Mouse (Mus musculus) lung, postnatal 0 days (tissue): ENCODE data around the gene Gpr152. TPM values are rescaled to one million over a fixed set of nuclear protein-coding genes. Genes with fewer than 3 reads are reported as not detected.
A peak's percentile ranks its signal among the peaks of the same experiment; 100 is the strongest.

ENCODE experiments used
- ATAC-seq: fragments of 200-750 bp; cut with Nextera tagmentation; 2 replicates; pipeline ENCODE4 v1.8.0; 2017; ENCODE audit warnings: moderate library complexity
- DNase-seq: peaks from one replicate; pipeline ENCODE4 v3.0.0-alpha.2; 2016; ENCODE audit warnings: low spot score
- H3K27ac ChIP-seq: fragments of 300-500 bp; sonication (generic); 2 replicates; pipeline ENCODE4 v1.5.1; 2014; ENCODE audit warnings: antibody characterized with exemption, mild to moderate bottlenecking, low read length, mixed read lengths
- H3K27me3 ChIP-seq: fragments of 300-500 bp; sonication (generic); replicated peaks from 2 replicates; pipeline ENCODE4 v1.6.1; 2014; ENCODE audit warnings: low read length, mixed read lengths; ENCODE audit not compliant: insufficient read depth
- H3K36me3 ChIP-seq: fragments of 300-500 bp; sonication (generic); 2 replicates; pipeline ENCODE4 v1.6.1; 2014; ENCODE audit warnings: low read length, mixed read lengths; ENCODE audit not compliant: insufficient read depth
- H3K4me1 ChIP-seq: fragments of 300-500 bp; sonication (generic); 2 replicates; pipeline ENCODE4 v1.6.1; 2014; ENCODE audit warnings: antibody characterized with exemption, low read depth, low read length, mixed read lengths; ENCODE audit not compliant: insufficient read depth
- H3K4me2 ChIP-seq: fragments of 300-500 bp; sonication (generic); replicated peaks from 2 replicates; pipeline ENCODE4 v1.6.1; 2014; ENCODE audit warnings: low read depth, mild to moderate bottlenecking, low read length, moderate library complexity, mixed read lengths
- H3K4me3 ChIP-seq: fragments of 300-500 bp; sonication (generic); 2 replicates; pipeline ENCODE4 v1.5.1; 2014; ENCODE audit warnings: low read depth, low read length
- H3K9ac ChIP-seq: fragments of 300-500 bp; sonication (generic); replicated peaks from 2 replicates; pipeline ENCODE4 v1.6.1; 2014; ENCODE audit warnings: low read depth, mild to moderate bottlenecking
- H3K9me3 ChIP-seq: fragments of 300-500 bp; sonication (generic); 2 replicates; pipeline ENCODE4 v1.6.1; 2016; ENCODE audit warnings: low read length, mixed read lengths
- CTCF ChIP-seq: IDR thresholded peaks from 2 replicates; pipeline ENCODE4 v1.5.1; 2016; ENCODE audit warnings: antibody characterized with exemption, mild to moderate bottlenecking
- EP300 ChIP-seq: IDR thresholded peaks from 2 replicates; pipeline ENCODE4 v1.6.1; 2016; ENCODE audit warnings: antibody characterized with exemption, mild to moderate bottlenecking, control low read depth
- WGBS: fragments of 180-500 bp; shearing (Covaris S2); extraction: QIAGEN DNeasy Blood & Tissue Kit; methylation state at CpG from one replicate; pipeline ENCODE4 v1.1.7; 2014; 5-methylcytosine and 5-hydroxymethylcytosine counted together
- polyA plus RNA-seq: library from polyadenylated mRNA; unstranded; fragments of >200 nt; fragmentation: Nextera tagmentation; extraction: Ambion mirVana; gene quantifications from 2 replicates; pipeline ENCODE4 v1.2.1, GENCODE M21; 2015

The Gpr152 gene
- polyA plus RNA-seq, 1 experiment from 2014 or later: not detected

DNA sequence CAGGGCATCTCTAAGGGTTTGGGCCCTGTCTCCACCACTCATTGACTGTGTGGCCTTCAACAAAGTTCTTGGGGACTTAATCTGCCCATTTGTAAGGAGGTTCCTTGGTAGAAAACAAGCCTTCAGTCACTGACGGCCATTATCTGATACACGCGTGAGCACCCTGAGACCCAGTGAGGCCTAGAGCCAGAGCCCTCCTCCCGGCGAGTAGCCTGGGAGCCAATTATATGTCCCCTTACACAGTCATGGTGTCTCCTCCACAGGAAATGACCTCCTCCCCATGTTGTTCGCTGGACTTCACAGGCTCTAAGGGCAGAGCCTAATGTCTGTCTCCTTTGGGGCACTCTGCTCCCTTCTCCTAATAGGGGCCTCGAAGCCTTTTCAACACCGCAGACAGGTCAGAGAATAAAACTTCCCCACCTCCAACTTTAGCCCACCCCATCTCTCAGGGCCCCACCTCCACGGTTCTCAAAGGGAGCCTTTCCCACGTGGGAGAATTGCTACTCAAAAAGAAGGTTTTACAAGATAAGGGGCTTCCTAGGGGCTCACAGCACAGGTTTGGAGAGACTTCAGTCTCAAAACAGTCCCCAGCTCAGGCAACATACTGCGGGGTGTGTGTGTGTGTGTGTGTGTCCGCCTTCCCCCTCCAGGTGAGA, 6.9 kb downstream of the Gpr152 start:
- no peaks in the 10 kb centered on the region for H3K27me3 ChIP-seq
- no peaks in the 10 kb centered on the region; the same call in 1 of the 2 replicates for H3K36me3 ChIP-seq
- H3K27ac ChIP-seq: 0 out of 2 replicates have a peak overlapping the region, but pooled peaks have one; percentile 69
- no peak overlapping the region for H3K4me3 ChIP-seq
- no peak overlapping the region for H3K4me2 ChIP-seq
- 62% methylated on average over 12 of the region's 12 CpGs for WGBS
- no peak overlapping the region for H3K9ac ChIP-seq
- DNase-seq: no peak
- H3K4me1 ChIP-seq: peaks cover 12% of the 10 kb centered on the region; the same call in 1 of the 2 replicates
- ATAC-seq: no peak
- H3K9me3 ChIP-seq: no peaks in the 10 kb centered on the region
- TF ChIP-seq EP300 (no peak), CTCF (no peak)

DNA sequence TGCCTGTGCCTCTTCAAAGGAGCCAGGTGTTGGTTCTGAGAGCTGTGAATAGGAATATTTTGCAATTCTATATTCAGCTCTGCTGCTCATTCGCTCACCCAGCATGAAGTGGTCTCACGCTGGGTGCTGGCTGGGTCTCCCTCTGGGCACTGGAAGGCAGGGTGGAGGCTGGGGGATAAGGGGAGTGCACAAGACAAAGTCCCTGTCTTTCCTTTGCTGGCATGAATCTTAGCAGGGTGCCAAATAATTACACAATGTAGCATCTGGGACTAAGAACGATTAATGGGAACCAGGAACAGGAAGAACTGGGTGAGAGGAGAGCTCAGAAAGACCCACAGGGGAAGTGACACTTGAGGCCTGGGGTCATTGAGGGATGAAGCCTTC, 7.4 kb downstream of the Gpr152 start:
- 41% methylated on average over 3 of the region's 3 CpGs for WGBS
- no peak overlapping the region for H3K4me3 ChIP-seq
- H3K4me2 ChIP-seq: no peak overlapping the region
- H3K27me3 ChIP-seq: no peaks in the 10 kb centered on the region
- H3K9me3 ChIP-seq: no peaks in the 10 kb centered on the region
- peak overlapping the region; percentile 69; the same call in 1 of the 2 replicates for H3K27ac ChIP-seq
- peak; percentile 5; the same call in 1 of the 2 replicates for ATAC-seq
- peak; percentile 55 for DNase-seq
- H3K4me1 ChIP-seq: peaks cover 12% of the 10 kb centered on the region; the same call in 1 of the 2 replicates
- TF ChIP-seq CTCF (no peak), EP300 (no peak)
- no peaks in the 10 kb centered on the region; the same call in 1 of the 2 replicates for H3K36me3 ChIP-seq
- H3K9ac ChIP-seq: no peak overlapping the region

DNA sequence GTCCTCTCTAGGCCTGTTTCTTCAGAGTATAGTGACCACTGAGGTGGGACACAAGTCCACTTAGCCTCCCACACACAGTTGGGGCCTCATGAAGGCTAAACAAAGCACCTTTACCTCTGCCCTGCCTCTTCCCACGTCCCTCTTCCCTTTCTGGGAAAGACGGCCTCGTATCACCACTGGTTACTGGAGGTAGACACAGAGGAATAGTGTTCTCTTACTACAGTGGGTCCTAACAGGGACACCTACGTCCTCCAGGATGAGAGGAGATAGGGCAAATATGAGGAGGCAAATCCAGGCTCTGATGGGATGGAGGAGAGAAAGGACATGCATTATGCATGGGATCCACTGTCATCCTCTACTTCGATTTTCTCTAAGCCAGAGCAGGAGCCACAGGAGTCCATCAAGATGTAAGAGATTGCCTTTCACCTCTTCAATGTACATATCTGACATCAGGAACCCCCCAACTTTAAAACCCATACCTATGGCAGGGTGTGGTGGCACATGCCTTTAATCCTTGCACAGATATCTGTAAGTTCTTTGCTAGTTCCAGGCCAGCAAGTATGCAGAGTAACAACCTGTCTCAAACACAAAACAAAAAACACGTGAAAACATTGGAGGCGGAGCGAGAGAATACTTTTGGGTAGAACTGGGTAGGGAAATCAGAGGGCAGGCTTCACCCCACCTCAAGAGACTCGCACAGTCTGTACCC, 8.3 kb downstream of the Gpr152 start:
- peak overlapping the region; percentile 79 for H3K4me2 ChIP-seq
- H3K4me1 ChIP-seq: peaks cover 12% of the 10 kb centered on the region; the same call in 1 of the 2 replicates
- H3K4me3 ChIP-seq: peak overlapping the region; percentile 90
- peak overlapping the region; percentile 69 for H3K27ac ChIP-seq
- H3K9ac ChIP-seq: peak overlapping the region; percentile 90; the same call in 1 of the 2 replicates
- DNase-seq (no peak), ATAC-seq (no peak)
- no peak for TF ChIP-seq CTCF
- no peak for TF ChIP-seq EP300
- WGBS: 38% methylated on average over 9 of the region's 9 CpGs
- H3K9me3 ChIP-seq: no peaks in the 10 kb centered on the region
- no peaks in the 10 kb centered on the region for H3K27me3 ChIP-seq
- H3K36me3 ChIP-seq: no peaks in the 10 kb centered on the region; the same call in 1 of the 2 replicates

DNA sequence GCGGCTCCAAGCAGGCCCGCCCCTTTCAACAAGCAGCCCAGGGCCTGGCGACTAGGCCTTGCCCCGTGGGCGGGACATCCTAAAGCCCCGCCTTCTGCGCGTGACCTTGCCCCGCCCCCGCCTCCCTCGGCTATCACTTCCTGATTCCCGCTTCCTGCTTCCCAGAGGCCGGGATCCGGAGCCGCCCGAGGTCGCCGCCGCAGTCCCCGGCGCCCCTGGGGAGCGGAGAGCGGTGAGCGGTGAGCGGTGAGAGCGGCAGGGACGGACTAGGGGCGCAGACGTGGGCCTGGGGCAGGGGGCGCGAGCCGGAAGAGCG, 8.9 kb downstream of the Gpr152 start, which contains the start of gene Coro1b:
TSS of gene Coro1b (plus strand) at position 129 of the 316 bp plus-strand sequence.
- peak; percentile 97 for DNase-seq

DNA sequence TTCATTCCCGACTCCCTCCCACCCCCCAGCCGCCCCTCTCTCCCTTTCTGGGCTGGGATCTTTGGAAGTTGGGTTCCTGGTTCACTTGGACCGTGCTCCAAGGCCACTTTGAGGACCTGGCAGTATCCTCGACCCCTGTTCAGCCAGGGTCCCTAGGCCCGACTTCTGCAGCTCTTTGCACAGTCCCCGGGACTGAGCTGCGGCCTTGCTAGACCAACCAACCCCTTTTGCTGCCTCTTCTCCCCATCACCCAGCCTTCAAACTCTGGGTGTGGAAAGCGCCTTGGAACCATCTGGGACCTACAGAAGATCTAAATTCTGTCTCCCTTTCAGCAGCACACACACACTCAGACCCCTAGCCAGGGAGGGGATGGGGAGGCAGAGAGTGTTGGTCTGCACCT, 9.2 kb downstream of the Gpr152 start:
- TF ChIP-seq EP300 (no peak), CTCF (no peak)
- ATAC-seq (peak; percentile 27), DNase-seq (no peak)
- Histone ChIP-seq H3K9me3 (no peaks in the 10 kb centered on the region), H3K27ac (peak overlapping the region; percentile 87), H3K4me1 (peaks cover 12% of the 10 kb centered on the region; the same call in 1 of the 2 replicates), H3K27me3 (no peaks in the 10 kb centered on the region), H3K4me3 (peak overlapping the region; percentile 90), H3K9ac (peak overlapping the region; percentile 90), H3K36me3 (peaks cover 3% of the 10 kb centered on the region; the same call in 1 of the 2 replicates), H3K4me2 (peak overlapping the region; percentile 79)
- 0% methylated on average over 6 of the region's 8 CpGs for WGBS

More for the DNA sequence above, 8.9 kb downstream of the Gpr152 start, which contains the start of gene Coro1b:
- ATAC-seq: peak; percentile 96
- Histone ChIP-seq H3K4me3 (peak within 1 kb of the TSS; percentile 90), H3K4me1 (peaks cover 12% of the 10 kb centered on the region; the same call in 1 of the 2 replicates), H3K36me3 (peaks cover 3% of the 10 kb centered on the region; the same call in 1 of the 2 replicates), H3K9me3 (no peaks in the 10 kb centered on the region), H3K4me2 (peak within 1 kb of the TSS; percentile 79), H3K27me3 (no peaks in the 10 kb centered on the region), H3K27ac (peak within 1 kb of the TSS; percentile 87), H3K9ac (peak within 1 kb of the TSS; percentile 90)
- WGBS: under 1% methylated on average over 20 of the region's 33 CpGs
- TF ChIP-seq CTCF (no peak), EP300 (no peak)

DNA sequence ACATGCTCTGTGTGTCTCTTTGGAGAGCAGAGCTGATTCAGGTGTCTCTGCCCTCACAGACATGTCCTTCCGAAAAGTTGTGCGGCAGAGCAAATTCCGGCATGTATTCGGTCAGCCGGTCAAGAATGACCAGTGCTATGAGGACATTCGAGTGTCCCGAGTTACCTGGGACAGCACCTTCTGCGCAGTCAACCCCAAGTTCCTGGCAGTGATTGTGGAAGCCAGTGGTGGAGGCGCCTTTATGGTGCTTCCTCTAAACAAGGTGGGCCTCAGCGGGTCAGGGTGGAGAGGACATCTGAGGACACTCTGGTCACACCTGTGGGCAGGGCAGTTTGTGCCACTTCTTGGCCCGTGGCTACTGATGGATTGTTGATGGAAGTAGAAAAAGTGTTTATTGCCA, 9.7 kb downstream of the Gpr152 start:
- DNase-seq (no peak), ATAC-seq (no peak)
- peak overlapping the region; percentile 87 for H3K27ac ChIP-seq
- peaks cover 3% of the 10 kb centered on the region; the same call in 1 of the 2 replicates for H3K36me3 ChIP-seq
- peak overlapping the region; percentile 79 for H3K4me2 ChIP-seq
- peaks cover 12% of the 10 kb centered on the region; the same call in 1 of the 2 replicates for H3K4me1 ChIP-seq
- whole genome bisulfite sequencing: 73% methylated on average over 11 of the region's 11 CpGs
- TF ChIP-seq CTCF (no peak), EP300 (no peak)
- peak overlapping the region; percentile 90 for H3K4me3 ChIP-seq
- H3K9ac ChIP-seq: peak overlapping the region; percentile 90
- H3K27me3 ChIP-seq: no peaks in the 10 kb centered on the region
- no peaks in the 10 kb centered on the region for H3K9me3 ChIP-seq
